In the genomic region with DNA sequence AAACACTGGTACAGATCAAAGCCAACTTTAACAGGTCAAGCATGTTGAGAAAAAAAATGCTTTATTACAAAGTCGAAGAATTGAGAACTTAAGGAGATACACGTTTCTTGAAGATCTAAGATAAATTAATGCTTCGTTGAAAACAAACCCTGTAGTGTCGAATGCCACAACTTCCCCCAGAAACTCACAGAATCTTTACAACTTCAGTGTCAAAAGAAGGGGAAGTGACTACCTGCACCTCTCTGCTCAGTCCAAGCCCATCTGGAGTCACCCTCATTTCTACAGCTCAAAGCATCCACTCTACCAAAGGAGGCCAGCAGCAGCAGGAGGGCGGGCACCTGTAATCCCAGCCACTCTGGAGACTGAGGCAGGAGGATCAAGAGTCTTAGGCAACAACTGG, we compare ENCODE assay signal across 11 mouse cellular contexts. TPM values are rescaled to one million over a fixed set of nuclear protein-coding genes. Genes with fewer than 3 reads are reported as not detected.
DNase-seq lines count a peak whose midpoint lies in the region; ATAC-seq and TF ChIP-seq lines count a peak whose summit lies in the region.
"Had no signal": no experiment of that assay in that cellular context is flagged by ENCODE, and none has a peak within 500 bp of the region (broad histone marks: within the 10 kb centered on the region; RNA-seq: fewer than 3 reads in every experiment).

No protein-coding gene starts in this region.

- H3K4me1 ChIP-seq in hindbrain, embryonic 10.5 days (replicated peaks), result peaks cover 36% of the 10 kb centered on the region
- peaks cover 27% of the 10 kb centered on the region for H3K4me1 ChIP-seq in hindbrain, embryonic 16.5 days (ENCODE audit: control insufficient read depth, insufficient read depth, low read depth, low read length)
- peaks cover 43% of the 10 kb centered on the region for H3K4me1 ChIP-seq in midbrain, embryonic 13.5 days (replicated peaks)
- H3K4me1 ChIP-seq in midbrain, embryonic 10.5 days, result peaks cover 37% of the 10 kb centered on the region
- H3K4me1 ChIP-seq in bone marrow macrophage, adult 2 months (ENCODE audit: control insufficient read depth, insufficient read depth, low read length), result peaks cover 44% of the 10 kb centered on the region

- no peak for ATAC-seq in hindbrain, embryonic 16.5 days
- ATAC-seq in midbrain, embryonic 13.5 days, result no peak
- ATAC-seq in megakaryocyte progenitor cell, adult 5-6 weeks (replicated peaks; ENCODE audit: poor library complexity), result peak; percentile 26
- ATAC-seq: forebrain, embryonic 16.5 days had no signal

- H3K4me3 ChIP-seq in hindbrain, embryonic 10.5 days, result no peak overlapping the region
- H3K4me3 ChIP-seq in hindbrain, embryonic 16.5 days (ENCODE audit: low read length), result no peak overlapping the region
- H3K4me3 ChIP-seq in midbrain, embryonic 13.5 days (replicated peaks), result no peak overlapping the region
- no peak overlapping the region for H3K4me3 ChIP-seq in midbrain, embryonic 10.5 days
- H3K4me3 ChIP-seq in bone marrow macrophage, adult 2 months (ENCODE audit: insufficient read depth, low read length), result no peak overlapping the region

- WGBS in hindbrain, embryonic 10.5 days, result 87% methylated on average over 5 of the region's 5 CpGs
- 85% methylated on average over 5 of the region's 5 CpGs for WGBS in hindbrain, embryonic 16.5 days
- 89% methylated on average over 5 of the region's 5 CpGs for WGBS in midbrain, embryonic 13.5 days
- WGBS in midbrain, embryonic 10.5 days, result 91% methylated on average over 5 of the region's 5 CpGs

- H3K9me3 ChIP-seq in hindbrain, embryonic 10.5 days, result no peaks in the 10 kb centered on the region
- H3K9me3 ChIP-seq in hindbrain, embryonic 16.5 days (ENCODE audit: control insufficient read depth, low read length), result no peaks in the 10 kb centered on the region
- H3K9me3 ChIP-seq in midbrain, embryonic 13.5 days, result no peaks in the 10 kb centered on the region
- no peaks in the 10 kb centered on the region for H3K9me3 ChIP-seq in midbrain, embryonic 10.5 days (replicated peaks)

- no peak for TF ChIP-seq CTCF in bone marrow macrophage, adult 2 months (IDR thresholded peaks at IDR 0.05; ENCODE audit: low read depth, low read length)

- H3K9ac ChIP-seq in hindbrain, embryonic 16.5 days (ENCODE audit: low read depth, low read length), result no peak overlapping the region
- no peak overlapping the region for H3K9ac ChIP-seq in midbrain, embryonic 13.5 days (replicated peaks)

- TF ChIP-seq POLR2A in bone marrow macrophage, adult 2 months (IDR thresholded peaks at IDR 0.05; ENCODE audit: borderline replicate concordance, low read depth, low read length), result no peak

- H3K27ac ChIP-seq in hindbrain, embryonic 10.5 days, result 0 out of 2 replicates have a peak overlapping the region, but pooled peaks have one; percentile 35
- H3K27ac ChIP-seq in hindbrain, embryonic 16.5 days (ENCODE audit: low read depth, low read length), result no peak overlapping the region
- no peak overlapping the region for H3K27ac ChIP-seq in midbrain, embryonic 13.5 days
- no peak overlapping the region for H3K27ac ChIP-seq in midbrain, embryonic 10.5 days (replicated peaks)
- 0 out of 2 replicates have a peak overlapping the region, but pooled peaks have one; percentile 8 for H3K27ac ChIP-seq in bone marrow macrophage, adult 2 months (ENCODE audit: insufficient read depth, low read depth, low read length)

- H3K36me3 ChIP-seq in hindbrain, embryonic 10.5 days, result 0 out of 2 replicates have a peak, but pooled peaks cover 3% of the 10 kb centered on the region
- no peaks in the 10 kb centered on the region for H3K36me3 ChIP-seq in hindbrain, embryonic 16.5 days (ENCODE audit: control insufficient read depth, insufficient read depth, low read length)
- no peaks in the 10 kb centered on the region for H3K36me3 ChIP-seq in midbrain, embryonic 13.5 days
- H3K36me3 ChIP-seq in midbrain, embryonic 10.5 days, result no peaks in the 10 kb centered on the region

- no peaks in the 10 kb centered on the region for H3K27me3 ChIP-seq in hindbrain, embryonic 10.5 days (ENCODE audit: insufficient read depth, poor library complexity, severe bottlenecking)
- H3K27me3 ChIP-seq in hindbrain, embryonic 16.5 days (replicated peaks; ENCODE audit: control insufficient read depth, insufficient read depth, low read length), result no peaks in the 10 kb centered on the region
- no peaks in the 10 kb centered on the region for H3K27me3 ChIP-seq in midbrain, embryonic 13.5 days
- no peaks in the 10 kb centered on the region for H3K27me3 ChIP-seq in midbrain, embryonic 10.5 days (ENCODE audit: low read depth, poor library complexity, severe bottlenecking)

- H3K4me2 ChIP-seq in hindbrain, embryonic 16.5 days (ENCODE audit: low read length), result no peak overlapping the region
- peak overlapping the region; percentile 6; the same call in 1 of the 2 replicates for H3K4me2 ChIP-seq in midbrain, embryonic 13.5 days (replicated peaks)

- DNase-seq in hindbrain, embryonic 10.5 days (ENCODE audit: low spot score), result no peak
- no peak for DNase-seq in midbrain, embryonic 10.5 days (ENCODE audit: low spot score)
- no peak for DNase-seq in layer of hippocampus, adult 11-12 months (ENCODE audit: low spot score)
- no peak for DNase-seq in adrenal gland, postnatal 4 days (ENCODE audit: low spot score in 2 of 2)
- DNase-seq: adrenal gland, adult 8-10 months; cerebellum, adult 18-20 months had no signal

RNA-seq across cellular contexts. Expression of a gene that starts 3.2 kb away (rescaled TPM):
- polyA plus RNA-seq in hindbrain, embryonic 10.5 days (2016; fragmentation: Nextera tagmentation; extraction: Ambion mirVana), result 3.4 and 3.8 TPM in 2 replicates
- 7.0 TPM in 2 replicates for polyA plus RNA-seq in hindbrain, embryonic 16.5 days (2015; fragmentation: Nextera tagmentation; extraction: Ambion mirVana)
- polyA plus RNA-seq in midbrain, embryonic 13.5 days (2015; fragmentation: Nextera tagmentation; extraction: Ambion mirVana), result 6.7 and 7.0 TPM in 2 replicates
- polyA plus RNA-seq in midbrain, embryonic 10.5 days (2016; fragmentation: Nextera tagmentation; extraction: Ambion mirVana), result 3.1 and 3.3 TPM in 2 replicates
- 55.8 and 59.1 TPM in 2 replicates for polyA plus RNA-seq in bone marrow macrophage, adult 2 months (2012; ENCODE audit: insufficient read depth, insufficient read length, missing spikeins)
- total RNA-seq in megakaryocyte progenitor cell, adult 5-6 weeks (2015), result 94.3 and 102 TPM in 2 replicates
- total RNA-seq in megakaryocyte progenitor cell, adult 5-6 weeks (2017), result 46.5 and 49.5 TPM in 2 replicates
- total RNA-seq in adrenal gland, postnatal 4 days (2021), result 10 to 100 TPM; 47.3 to 48.6 TPM

RNA-seq across cellular contexts. Expression of a gene that starts 50.1 kb away (rescaled TPM):
- 33.9 and 35.8 TPM in 2 replicates for polyA plus RNA-seq in hindbrain, embryonic 10.5 days (2016; fragmentation: Nextera tagmentation; extraction: Ambion mirVana)
- 34.0 and 34.1 TPM in 2 replicates for polyA plus RNA-seq in hindbrain, embryonic 16.5 days (2015; fragmentation: Nextera tagmentation; extraction: Ambion mirVana)
- 41.9 and 43.4 TPM in 2 replicates for polyA plus RNA-seq in midbrain, embryonic 13.5 days (2015; fragmentation: Nextera tagmentation; extraction: Ambion mirVana)
- polyA plus RNA-seq in midbrain, embryonic 10.5 days (2016; fragmentation: Nextera tagmentation; extraction: Ambion mirVana), result 30.4 and 35.2 TPM in 2 replicates
- polyA plus RNA-seq in bone marrow macrophage, adult 2 months (2012; ENCODE audit: insufficient read depth, insufficient read length, missing spikeins), result 35.2 and 41.0 TPM in 2 replicates
- total RNA-seq in megakaryocyte progenitor cell, adult 5-6 weeks (2015), result 13.1 and 14.3 TPM in 2 replicates
- total RNA-seq in megakaryocyte progenitor cell, adult 5-6 weeks (2017), result 14.5 and 19.4 TPM in 2 replicates
- total RNA-seq in adrenal gland, postnatal 4 days (2021), result 10 to 100 TPM; 34.1 to 42.3 TPM

Comparison
In these comparisons a context has a peak if more than half of its experiments do, and no peak if none do; other contexts are left out.
1. H3K27ac ChIP-seq: peak in hindbrain, embryonic 10.5 days (single experiment) and bone marrow macrophage, adult 2 months (single experiment); none in hindbrain, embryonic 16.5 days (single experiment), midbrain, embryonic 13.5 days (single experiment) and midbrain, embryonic 10.5 days (single experiment).